Mouse (Mus musculus) G1E (cell line): ENCODE data around the gene Hoxd8. TPM values are rescaled to one million over a fixed set of nuclear protein-coding genes. Genes with fewer than 3 reads are reported as not detected.

ENCODE experiments used
- ATAC-seq: 2 replicates; pipeline ENCODE4 v1.8.0; 2016; ENCODE audit warnings: mild to moderate bottlenecking; ENCODE audit not compliant: insufficient number of reproducible peaks, poor library complexity, low FRiP score, severe bottlenecking; ENCODE audit errors: extremely low read depth
- DNase-seq: peaks from one replicate; pipeline ENCODE4 v3.0.0; 2012; ENCODE audit warnings: low spot score
- H3K27me3 ChIP-seq: 2 replicates; pipeline ENCODE4 v1.6.1; 2012; ENCODE audit warnings: mild to moderate bottlenecking, low read length, inconsistent platforms; ENCODE audit not compliant: insufficient read depth
- H3K36me3 ChIP-seq: replicated peaks from 2 replicates; pipeline ENCODE3; 2012; ENCODE audit warnings: mild to moderate bottlenecking, inconsistent platforms
- H3K4me1 ChIP-seq: 2 replicates; pipeline ENCODE4 v1.6.1; 2012; ENCODE audit warnings: low read depth, low read length, inconsistent platforms, mixed read lengths; ENCODE audit not compliant: insufficient read depth
- H3K4me3 ChIP-seq: 2 replicates; pipeline ENCODE4 v1.5.1; 2012; ENCODE audit warnings: low read depth, mild to moderate bottlenecking, inconsistent platforms, low read length, moderate library complexity, mixed read lengths
- H3K9me3 ChIP-seq: replicated peaks from 2 replicates; pipeline ENCODE4 v1.6.1; 2012; ENCODE audit warnings: inconsistent platforms
- CTCF ChIP-seq: IDR thresholded peaks from 2 replicates; pipeline ENCODE4 v1.5.1; 2012; ENCODE audit warnings: low read depth, low read length, inconsistent platforms, mixed read lengths
- GATA1 ChIP-seq: IDR thresholded peaks from 2 replicates; pipeline ENCODE4 v1.6.1; 2012; ENCODE audit warnings: borderline replicate concordance, low read length, inconsistent platforms, mixed read lengths
- GATA2 ChIP-seq: IDR thresholded peaks from 2 replicates; pipeline ENCODE4 v1.6.1; 2012; ENCODE audit warnings: low read depth, low read length, inconsistent platforms, borderline replicate concordance
- POLR2AphosphoS5 ChIP-seq: IDR thresholded peaks from 2 replicates; pipeline ENCODE4 v1.6.1; 2012; ENCODE audit warnings: low read depth, low read length, inconsistent platforms; ENCODE audit not compliant: insufficient replicate concordance
- TAL1 ChIP-seq: conservative IDR thresholded peaks from 2 replicates; pipeline ENCODE4 v1.6.1; 2012; ENCODE audit warnings: low read depth, low read length, inconsistent platforms, mixed read lengths
- polyA plus RNA-seq: library from polyadenylated mRNA; stranded (reverse); fragments of >175 nt; gene quantifications from 2 replicates; pipeline ENCODE4 v1.2.3, GENCODE M21; 2012
- total RNA-seq, 2 experiments: library from RNA; stranded (forward) in 1 of 2; stranded (reverse) in 1 of 2; fragments of 200-1000 nt in 1 of 2; fragments of >200 nt in 1 of 2; fragmentation: Nextera tagmentation in 1 of 2; gene quantifications; 2 replicates each; pipeline ENCODE4 v1.2.3; 2014 to 2017

Gene Hoxd8
- total and polyA plus RNA-seq, 3 experiments, result not detected

GRCm38 (mm10) chr2:74726973-74727639, 22.7 kb downstream of the Hoxd8 start:
- ATAC-seq (no peak), DNase-seq (no peak)
- no peaks in the 10 kb centered on the region for H3K4me1 ChIP-seq
- TF ChIP-seq POLR2AphosphoS5 (no peak), TAL1 (no peak), GATA2 (no peak), GATA1 (no peak), CTCF (no peak)
- H3K4me3 ChIP-seq, result no peak overlapping the region
- H3K36me3 ChIP-seq, result peaks cover 2% of the 10 kb centered on the region
- peaks cover 48% of the 10 kb centered on the region for H3K27me3 ChIP-seq
- no peaks in the 10 kb centered on the region for H3K9me3 ChIP-seq

GRCm38 (mm10) chr2:74727640-74728302, 23.4 kb downstream of the Hoxd8 start:
- Histone ChIP-seq H3K4me1 (peaks cover 4% of the 10 kb centered on the region; the same call in 1 of the 2 replicates), H3K27me3 (peaks cover 51% of the 10 kb centered on the region)

GRCm38 (mm10) chr2:74728303-74728680, 23.9 kb downstream of the Hoxd8 start:
- ATAC-seq (no peak), DNase-seq (no peak)
- peaks cover 2% of the 10 kb centered on the region for H3K36me3 ChIP-seq
- H3K27me3 ChIP-seq, result peaks cover 49% of the 10 kb centered on the region
- no peaks in the 10 kb centered on the region for H3K9me3 ChIP-seq
- peaks cover 4% of the 10 kb centered on the region; the same call in 1 of the 2 replicates for H3K4me1 ChIP-seq
- H3K4me3 ChIP-seq, result no peak overlapping the region
- TF ChIP-seq GATA2, result no peak
- no peak for TF ChIP-seq CTCF
- TF ChIP-seq POLR2AphosphoS5, result no peak

More at GRCm38 (mm10) chr2:74727640-74728302, 23.4 kb downstream of the Hoxd8 start:
- Histone ChIP-seq H3K9me3 (no peaks in the 10 kb centered on the region), H3K36me3 (peaks cover 2% of the 10 kb centered on the region), H3K4me3 (no peak overlapping the region)
- no peak for TF ChIP-seq GATA1
- TF ChIP-seq GATA2, result no peak
- no peak for TF ChIP-seq POLR2AphosphoS5
- no peak for TF ChIP-seq CTCF
- TF ChIP-seq TAL1, result no peak
- DNase-seq, result no peak
- ATAC-seq, result no peak

- Histone ChIP-seq H3K36me3 (peaks cover 2% of the 10 kb centered on the region), H3K4me1 (peaks cover 7% of the 10 kb centered on the region), H3K9me3 (no peaks in the 10 kb centered on the region), H3K27me3 (peaks cover 48% of the 10 kb centered on the region), H3K4me3 (no peak overlapping the region)
- no peak for DNase-seq
- TF ChIP-seq GATA2, result no peak
- TF ChIP-seq POLR2AphosphoS5, result no peak
- TF ChIP-seq TAL1, result no peak
- no peak for TF ChIP-seq CTCF
- TF ChIP-seq GATA1, result no peak
- no peak for ATAC-seq
Observed at GRCm38 (mm10) chr2:74730331-74730730, 25.9 kb downstream of the Hoxd8 start.

- TF ChIP-seq CTCF (no peak), GATA2 (no peak), POLR2AphosphoS5 (no peak), TAL1 (no peak), GATA1 (no peak)
- Histone ChIP-seq H3K4me1 (peaks cover 7% of the 10 kb centered on the region), H3K27me3 (peaks cover 49% of the 10 kb centered on the region), H3K36me3 (peaks cover 2% of the 10 kb centered on the region), H3K9me3 (no peaks in the 10 kb centered on the region), H3K4me3 (no peak overlapping the region)
- ATAC-seq (no peak), DNase-seq (no peak)
Observed at GRCm38 (mm10) chr2:74731055-74731454, 26.6 kb downstream of the Hoxd8 start.

- Histone ChIP-seq H3K36me3 (peaks cover 2% of the 10 kb centered on the region), H3K27me3 (peaks cover 56% of the 10 kb centered on the region), H3K9me3 (no peaks in the 10 kb centered on the region), H3K4me3 (no peak overlapping the region), H3K4me1 (peaks cover 7% of the 10 kb centered on the region)
- no peak for DNase-seq
- TF ChIP-seq GATA1, result no peak
- ATAC-seq, result no peak
Observed at GRCm38 (mm10) chr2:74731799-74732512, 27.5 kb downstream of the Hoxd8 start.
